Mouse (Mus musculus) stomach, postnatal 0 days (tissue): ENCODE data around the gene Tmem178b.

ENCODE experiments used
- CTCF ChIP-seq: IDR thresholded peaks from 2 replicates; pipeline ENCODE4 v1.5.1; 2016; ENCODE audit warnings: antibody characterized with exemption, low read depth, mild to moderate bottlenecking, moderate library complexity
- EP300 ChIP-seq: optimal IDR thresholded peaks from 2 replicates; pipeline ENCODE3; 2016; ENCODE audit warnings: antibody characterized with exemption

- TF ChIP-seq CTCF (no peak), EP300 (no peak)
These were observed 30.2 kb downstream of the Tmem178b start for GRCm38 (mm10) chr6:39903220-39903773.
